Mouse (Mus musculus) liver, postnatal 0 days (tissue): ENCODE results near the gene Zfp827. TPM values are rescaled to one million over a fixed set of nuclear protein-coding genes. Genes with fewer than 3 reads are reported as not detected.

ENCODE experiments used
- ATAC-seq: fragments of 200-750 bp; cut with Nextera tagmentation; 2 replicates; pipeline ENCODE4 v1.8.0; 2017; ENCODE audit warnings: mild to moderate bottlenecking, moderate library complexity
- DNase-seq: peaks from one replicate; pipeline ENCODE4 v3.0.0-alpha.2; 2016
- H3K27ac ChIP-seq: fragments of 300-500 bp; sonication (generic); 2 replicates; pipeline ENCODE4 v1.5.1; 2014; ENCODE audit warnings: antibody characterized with exemption, moderate library complexity, mild to moderate bottlenecking, low read depth
- H3K27me3 ChIP-seq: fragments of 300-500 bp; sonication (generic); 2 replicates; pipeline ENCODE4 v1.6.1; 2014; ENCODE audit warnings: low read length, control low read depth, mixed read lengths; ENCODE audit not compliant: insufficient read depth
- H3K36me3 ChIP-seq: fragments of 300-500 bp; sonication (generic); replicated peaks from 2 replicates; pipeline ENCODE4 v1.6.1; 2014; ENCODE audit warnings: mild to moderate bottlenecking, control low read depth, low read length, moderate library complexity, mixed read lengths; ENCODE audit not compliant: insufficient read depth
- H3K4me1 ChIP-seq: fragments of 300-500 bp; sonication (generic); 2 replicates; pipeline ENCODE4 v1.6.1; 2014; ENCODE audit warnings: antibody characterized with exemption, mild to moderate bottlenecking, control low read depth; ENCODE audit not compliant: insufficient read depth
- H3K4me2 ChIP-seq: fragments of 300-500 bp; sonication (generic); 2 replicates; pipeline ENCODE4 v1.6.1; 2014; ENCODE audit warnings: low read depth, mild to moderate bottlenecking, low read length, moderate library complexity, mixed read lengths
- H3K4me3 ChIP-seq: fragments of 300-500 bp; sonication (generic); 2 replicates; pipeline ENCODE4 v1.5.1; 2014; ENCODE audit warnings: low read depth, low read length
- H3K9ac ChIP-seq: fragments of 300-500 bp; sonication (generic); replicated peaks from 2 replicates; pipeline ENCODE4 v1.6.1; 2014; ENCODE audit warnings: mild to moderate bottlenecking, moderate library complexity
- H3K9me3 ChIP-seq: fragments of 300-500 bp; sonication (generic); 2 replicates; pipeline ENCODE4 v1.6.1; 2016; ENCODE audit warnings: mild to moderate bottlenecking, control low read depth, low read length, mixed read lengths
- CTCF ChIP-seq: sonication (generic); IDR thresholded peaks from 2 replicates; pipeline ENCODE4 v1.5.1; 2016; ENCODE audit warnings: antibody characterized with exemption, low read depth
- EP300 ChIP-seq: IDR thresholded peaks from 2 replicates; pipeline ENCODE4 v1.6.1; 2016; ENCODE audit warnings: antibody characterized with exemption, low read depth, mild to moderate bottlenecking
- WGBS: fragments of 180-500 bp; shearing (Covaris S2); extraction: QIAGEN DNeasy Blood & Tissue Kit; methylation state at CpG from one replicate; pipeline ENCODE4 v1.1.7; 2014; ENCODE audit not compliant: insufficient replicate concordance; 5-methylcytosine and 5-hydroxymethylcytosine counted together
- polyA plus RNA-seq: library from polyadenylated mRNA; unstranded; fragments of >200 nt; fragmentation: Nextera tagmentation; extraction: Ambion mirVana; gene quantifications from 2 replicates; pipeline ENCODE4 v1.2.1, GENCODE M21; 2015

The Zfp827 gene
- polyA plus RNA-seq, 1 experiment from 2014 or later = 0.62 TPM

DNA sequence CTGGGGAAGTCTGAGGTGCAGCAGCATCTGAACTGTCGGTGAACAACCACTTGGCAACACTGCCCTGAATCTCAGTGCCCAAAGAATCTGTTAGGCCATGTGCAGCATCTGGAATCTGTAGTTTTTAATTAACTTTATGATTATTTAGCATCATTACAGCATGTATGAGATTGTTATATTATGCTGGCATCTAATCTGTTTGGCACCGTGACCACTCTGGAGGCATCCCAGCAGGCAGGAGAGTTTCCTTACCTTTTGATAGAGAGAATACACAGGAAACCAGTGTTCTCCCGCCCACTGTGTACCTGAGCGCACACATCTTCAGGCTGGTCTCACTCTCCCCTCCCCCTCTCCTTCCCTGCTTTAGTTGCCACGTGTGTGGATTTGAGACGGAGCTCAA is 151.4 kb downstream of the Zfp827 start:
- H3K4me2 ChIP-seq = no peak overlapping the region
- H3K4me1 ChIP-seq = no peaks in the 10 kb centered on the region
- no peak for TF ChIP-seq CTCF
- no peak for TF ChIP-seq EP300
- peaks cover 10% of the 10 kb centered on the region for H3K36me3 ChIP-seq
- H3K27me3 ChIP-seq = no peaks in the 10 kb centered on the region
- no peak overlapping the region for H3K4me3 ChIP-seq
- no peak overlapping the region for H3K9ac ChIP-seq
- WGBS = 84% methylated on average over 6 of the region's 6 CpGs
- DNase-seq (no peak), ATAC-seq (no peak)
- H3K27ac ChIP-seq = no peak overlapping the region
- no peaks in the 10 kb centered on the region for H3K9me3 ChIP-seq

DNA sequence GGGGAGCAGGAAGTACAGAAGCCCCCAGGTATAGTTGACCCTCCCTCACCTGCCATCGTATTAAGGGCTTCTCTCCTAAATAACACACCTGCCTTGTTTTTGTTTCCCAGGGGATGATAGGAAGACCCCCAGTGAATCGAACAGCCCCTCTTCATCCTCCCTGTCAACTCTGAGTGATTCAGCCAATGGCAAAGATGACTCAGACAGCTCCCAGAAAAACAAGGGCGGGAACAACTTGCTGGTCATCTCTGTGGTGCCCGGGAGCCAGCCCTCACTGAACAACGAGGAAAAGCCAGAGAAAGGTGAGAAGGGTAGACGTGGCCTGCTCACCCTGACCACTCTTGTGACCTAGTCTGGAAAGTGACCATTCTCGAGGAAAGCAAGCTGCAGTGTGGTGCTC is 157.3 kb downstream of the Zfp827 start:
- Histone ChIP-seq H3K27me3 (no peaks in the 10 kb centered on the region), H3K9ac (no peak overlapping the region), H3K27ac (no peak overlapping the region), H3K4me3 (no peak overlapping the region), H3K4me2 (no peak overlapping the region), H3K36me3 (peaks cover 15% of the 10 kb centered on the region), H3K9me3 (no peaks in the 10 kb centered on the region), H3K4me1 (no peaks in the 10 kb centered on the region)
- TF ChIP-seq CTCF (no peak), EP300 (no peak)
- 76% methylated on average over 7 of the region's 7 CpGs for WGBS
- DNase-seq = no peak
- no peak for ATAC-seq

DNA sequence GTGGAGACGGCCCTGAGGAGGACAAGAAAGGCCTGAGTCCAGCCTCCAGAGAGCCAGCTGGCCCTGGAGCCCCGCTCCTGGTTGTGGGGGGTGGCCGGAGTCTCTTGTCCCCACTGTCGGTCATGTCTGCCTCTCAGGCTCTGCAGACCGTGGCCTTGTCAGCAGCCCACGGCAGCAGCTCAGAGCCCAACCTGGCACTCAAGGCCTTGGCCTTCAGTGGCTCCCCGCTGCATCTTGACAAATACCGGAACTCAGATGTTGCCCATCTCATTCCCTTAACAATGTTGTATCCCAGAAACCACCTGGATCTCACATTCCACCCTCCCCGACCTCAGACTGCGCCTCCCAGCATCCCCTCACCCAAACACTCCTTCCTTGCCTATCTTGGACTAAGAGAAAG is 161.8 kb downstream of the Zfp827 start:
- Histone ChIP-seq H3K27ac (no peak overlapping the region), H3K9ac (no peak overlapping the region), H3K4me3 (no peak overlapping the region), H3K4me2 (no peak overlapping the region), H3K9me3 (no peaks in the 10 kb centered on the region), H3K4me1 (peaks cover 2% of the 10 kb centered on the region; the same call in 1 of the 2 replicates), H3K27me3 (no peaks in the 10 kb centered on the region), H3K36me3 (peaks cover 9% of the 10 kb centered on the region; the same call in 1 of the 2 replicates)
- no peak for TF ChIP-seq EP300
- no peak for TF ChIP-seq CTCF
- 85% methylated on average over 10 of the region's 10 CpGs for WGBS
- DNase-seq (no peak), ATAC-seq (no peak)

DNA sequence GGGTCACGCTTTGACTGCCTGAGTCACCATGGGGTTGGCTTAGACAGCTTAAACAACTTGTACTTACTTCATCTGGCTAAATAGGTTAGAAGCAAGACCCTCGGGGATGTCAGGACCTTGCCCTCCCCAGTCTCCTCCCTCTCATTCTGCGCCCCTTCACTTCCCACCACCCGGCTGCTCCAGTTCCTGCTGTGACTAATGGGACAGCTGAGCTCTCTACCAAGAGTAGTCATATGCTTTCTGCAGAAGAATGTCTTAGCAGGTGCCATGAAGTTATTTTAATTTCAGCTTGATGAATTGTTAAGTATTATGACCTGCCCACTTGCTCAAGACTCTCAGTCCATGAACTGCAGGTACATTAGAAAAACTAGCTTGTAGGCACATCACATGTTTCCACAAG is 168.2 kb downstream of the Zfp827 start:
- 77% methylated on average over 4 of the region's 4 CpGs for WGBS
- no peak overlapping the region for H3K4me3 ChIP-seq
- no peaks in the 10 kb centered on the region for H3K9me3 ChIP-seq
- no peak overlapping the region for H3K27ac ChIP-seq
- no peak overlapping the region for H3K4me2 ChIP-seq
- TF ChIP-seq CTCF = no peak
- TF ChIP-seq EP300 = no peak
- no peaks in the 10 kb centered on the region for H3K27me3 ChIP-seq
- no peak overlapping the region for H3K9ac ChIP-seq
- no peaks in the 10 kb centered on the region for H3K36me3 ChIP-seq
- peaks cover 2% of the 10 kb centered on the region; the same call in 1 of the 2 replicates for H3K4me1 ChIP-seq
- DNase-seq (no peak), ATAC-seq (no peak)

DNA sequence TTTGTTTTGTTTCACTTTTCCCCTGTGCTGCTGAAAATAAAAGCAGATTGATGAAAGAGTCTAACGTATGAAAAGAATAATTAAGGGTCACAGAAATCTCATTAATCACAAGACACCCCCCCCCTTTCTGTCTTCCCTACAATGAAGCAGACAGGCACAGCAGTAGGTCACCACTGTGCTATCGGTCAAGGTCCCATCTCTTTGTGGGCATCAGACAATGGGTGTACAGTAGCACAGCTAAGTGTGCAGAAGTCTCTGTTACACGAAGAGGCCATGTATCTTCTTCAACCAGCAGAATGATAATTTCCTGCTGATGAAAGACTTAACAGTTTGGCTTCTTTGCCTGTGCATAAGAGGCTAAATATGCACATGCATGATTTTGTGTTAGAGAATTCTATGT is 170.4 kb downstream of the Zfp827 start:
- no peaks in the 10 kb centered on the region for H3K27me3 ChIP-seq
- DNase-seq (no peak), ATAC-seq (no peak)
- 59% methylated on average over 3 of the region's 3 CpGs for WGBS
- H3K9me3 ChIP-seq = no peaks in the 10 kb centered on the region
- H3K4me1 ChIP-seq = no peaks in the 10 kb centered on the region
- no peak overlapping the region for H3K4me3 ChIP-seq
- H3K27ac ChIP-seq = no peak overlapping the region
- no peaks in the 10 kb centered on the region for H3K36me3 ChIP-seq
- TF ChIP-seq CTCF (no peak), EP300 (no peak)
- no peak overlapping the region for H3K4me2 ChIP-seq
- H3K9ac ChIP-seq = no peak overlapping the region

DNA sequence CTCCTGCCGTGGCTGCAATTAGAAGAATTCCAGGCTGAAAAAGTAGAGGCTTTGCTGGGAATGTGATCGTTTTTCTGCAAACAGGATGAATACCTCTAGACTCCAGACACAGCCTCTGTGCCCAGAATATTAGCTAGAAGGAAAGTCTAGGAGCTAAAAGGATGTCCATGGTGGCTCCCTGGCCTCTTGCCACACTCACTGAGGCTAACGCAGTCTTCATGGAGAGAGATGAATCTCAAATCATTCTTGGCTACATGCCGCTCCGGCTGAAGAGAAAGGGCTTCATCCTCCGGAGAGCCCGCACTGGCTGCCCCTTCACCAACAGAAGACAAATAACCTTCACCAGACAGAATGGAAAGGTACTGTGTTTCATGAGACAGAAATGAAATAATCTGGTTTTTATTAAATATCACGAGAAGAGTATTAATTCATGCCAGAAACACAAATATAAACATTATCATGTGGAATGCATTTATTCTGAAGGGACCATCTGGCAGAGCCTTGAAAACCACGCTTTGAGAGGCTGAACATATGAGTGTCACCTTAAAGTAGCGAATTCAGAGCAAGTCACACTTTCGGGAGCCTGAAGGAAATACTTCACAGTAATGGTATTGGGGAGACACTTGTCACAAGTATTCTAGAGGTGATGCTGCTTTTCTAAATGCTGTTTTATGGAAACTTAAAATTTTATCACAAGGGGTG is 173.4 kb downstream of the Zfp827 start:
- Histone ChIP-seq H3K9me3 (no peaks in the 10 kb centered on the region), H3K4me3 (no peak overlapping the region), H3K4me1 (no peaks in the 10 kb centered on the region), H3K27ac (no peak overlapping the region), H3K36me3 (no peaks in the 10 kb centered on the region), H3K27me3 (no peaks in the 10 kb centered on the region), H3K4me2 (no peak overlapping the region), H3K9ac (no peak overlapping the region)
- 78% methylated on average over 11 of the region's 11 CpGs for WGBS
- DNase-seq (no peak), ATAC-seq (no peak)
- no peak for TF ChIP-seq EP300
- TF ChIP-seq CTCF = no peak
